Mouse (Mus musculus) testis, adult 2 months (tissue): Measurements from ENCODE around the gene Snrk. TPM values are rescaled to one million over a fixed set of nuclear protein-coding genes. Genes with fewer than 3 reads are reported as not detected.
A peak's percentile ranks its signal among the peaks of the same experiment; 100 is the strongest.

Experiments
- H3K27ac ChIP-seq: fragments of 200-500 bp; 2 replicates; pipeline ENCODE4 v1.5.1; 2012; ENCODE audit warnings: low read depth, low read length; ENCODE audit not compliant: control insufficient read depth, insufficient read depth
- H3K27me3 ChIP-seq: fragments of 200-500 bp; 2 replicates; pipeline ENCODE4 v1.6.1; 2012; ENCODE audit warnings: mild to moderate bottlenecking, low read length, moderate library complexity; ENCODE audit not compliant: control insufficient read depth, insufficient read depth
- H3K36me3 ChIP-seq: fragments of 200-500 bp; 2 replicates; pipeline ENCODE4 v1.6.1; 2012; ENCODE audit warnings: mild to moderate bottlenecking, low read length; ENCODE audit not compliant: control insufficient read depth, insufficient read depth
- H3K4me1 ChIP-seq: fragments of 200-500 bp; 2 replicates; pipeline ENCODE4 v1.6.1; 2012; ENCODE audit warnings: low read length; ENCODE audit not compliant: control insufficient read depth, insufficient read depth
- H3K4me3 ChIP-seq: fragments of 200-500 bp; 2 replicates; pipeline ENCODE4 v1.5.1; 2012; ENCODE audit warnings: low read depth, mild to moderate bottlenecking, low read length, moderate library complexity, mixed read lengths; ENCODE audit not compliant: control insufficient read depth
- CTCF ChIP-seq: fragments of 200-500 bp; IDR thresholded peaks from 2 replicates; pipeline ENCODE4 v1.5.1; 2012; ENCODE audit warnings: low read depth, mild to moderate bottlenecking, inconsistent platforms, low read length, moderate library complexity; ENCODE audit not compliant: control insufficient read depth, insufficient read depth, insufficient replicate concordance
- POLR2A ChIP-seq: fragments of 200-500 bp; IDR thresholded peaks from 2 replicates; pipeline ENCODE4 v1.6.1; 2012; ENCODE audit warnings: low read depth, mild to moderate bottlenecking, inconsistent platforms, low read length, moderate library complexity; ENCODE audit not compliant: control insufficient read depth
- polyA plus RNA-seq: library from polyadenylated mRNA; depleted of rRNA; stranded (reverse); fragments of >200 nt; gene quantifications from 2 replicates; pipeline ENCODE4 v1.2.3, GENCODE M21; 2012

Gene Snrk
- polyA plus RNA-seq, 1 experiment: 18.7 TPM

DNA sequence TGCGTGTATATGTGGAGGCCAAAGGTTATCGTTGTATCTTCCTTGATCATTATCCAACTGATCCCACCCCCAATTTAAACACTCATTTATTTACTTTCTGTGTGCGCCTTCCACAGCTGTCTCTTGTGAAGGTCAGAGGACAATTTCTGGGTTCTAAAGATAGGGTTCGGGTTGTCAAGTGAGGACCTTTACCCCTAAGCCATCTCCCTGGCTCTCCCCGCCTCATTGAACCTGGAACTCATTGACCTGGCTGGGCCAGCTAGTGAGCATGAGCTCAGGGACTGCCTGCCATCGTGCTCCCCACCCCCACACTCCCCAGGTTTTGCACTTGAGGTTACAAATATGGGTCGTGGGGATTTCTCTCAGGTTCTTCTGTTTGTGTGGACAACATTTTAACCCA, 15.1 kb downstream of the Snrk start:
- no peak for TF ChIP-seq CTCF
- TF ChIP-seq POLR2A: no peak
- no peak overlapping the region for H3K4me3 ChIP-seq
- H3K4me1 ChIP-seq: no peaks in the 10 kb centered on the region
- H3K27me3 ChIP-seq: no peaks in the 10 kb centered on the region
- no peak overlapping the region for H3K27ac ChIP-seq
- H3K36me3 ChIP-seq: no peaks in the 10 kb centered on the region

DNA sequence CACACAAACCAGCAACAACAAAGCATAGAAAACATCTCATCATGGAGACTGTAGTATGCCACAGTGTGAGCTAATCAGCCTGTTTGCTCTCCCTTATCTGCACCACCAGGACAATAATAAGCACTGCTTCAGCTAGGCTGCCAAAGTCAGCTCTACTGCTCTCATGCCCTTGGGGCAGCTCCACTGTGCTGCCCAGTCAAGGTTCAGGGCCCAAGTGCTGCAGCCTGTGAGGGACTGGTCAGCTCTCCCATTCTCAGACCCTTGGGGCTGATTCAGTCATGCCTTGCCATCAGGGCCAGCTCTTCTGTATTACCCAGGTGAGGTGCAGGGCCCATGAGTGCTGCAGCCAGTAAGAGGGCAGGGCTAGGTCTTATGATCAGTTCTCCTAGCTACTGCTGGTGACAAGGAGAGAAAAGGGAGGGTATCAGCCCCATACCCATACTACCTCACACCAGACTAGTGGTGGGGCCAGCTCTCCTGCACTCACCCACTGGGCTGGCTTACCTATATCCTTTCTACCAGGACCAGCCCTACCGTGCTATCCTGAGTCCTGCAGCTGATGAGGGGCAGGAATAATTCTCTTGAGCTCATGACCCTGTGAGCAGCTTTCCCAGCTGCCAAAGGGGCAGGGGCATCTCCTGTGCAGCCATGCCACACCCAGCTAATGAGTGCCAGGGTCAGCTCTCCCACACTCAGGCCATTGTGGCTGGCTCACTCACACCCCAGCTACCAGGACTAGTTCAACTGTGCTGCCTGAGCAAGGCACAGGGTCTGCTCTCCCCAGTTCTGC, 18.2 kb downstream of the Snrk start:
- Histone ChIP-seq H3K4me1 (no peaks in the 10 kb centered on the region), H3K4me3 (peak overlapping the region; percentile 70), H3K27me3 (no peaks in the 10 kb centered on the region), H3K27ac (no peak overlapping the region), H3K36me3 (peaks cover 4% of the 10 kb centered on the region)
- no peak for TF ChIP-seq CTCF
- TF ChIP-seq POLR2A: no peak

DNA sequence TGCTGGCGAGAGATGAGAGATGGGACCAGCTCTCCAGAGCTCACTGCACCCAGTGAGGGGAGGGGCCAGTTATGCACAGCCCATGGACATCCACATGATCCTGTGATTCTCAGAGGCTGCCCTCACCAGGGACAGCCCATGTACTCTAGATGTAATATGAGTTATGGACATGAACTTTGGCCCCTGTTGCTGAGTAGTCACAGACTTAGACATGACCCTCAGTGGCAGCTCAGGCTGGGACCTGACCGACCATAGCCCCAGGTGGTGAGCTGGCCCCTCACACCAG, 18.8 kb downstream of the Snrk start:
- H3K27me3 ChIP-seq: no peaks in the 10 kb centered on the region
- TF ChIP-seq CTCF: no peak
- TF ChIP-seq POLR2A: no peak
- H3K4me3 ChIP-seq: peak overlapping the region; percentile 70
- H3K27ac ChIP-seq: no peak overlapping the region
- H3K36me3 ChIP-seq: peaks cover 4% of the 10 kb centered on the region
- no peaks in the 10 kb centered on the region for H3K4me1 ChIP-seq

- Histone ChIP-seq H3K4me1 (no peaks in the 10 kb centered on the region), H3K36me3 (peaks cover 4% of the 10 kb centered on the region), H3K4me3 (peak overlapping the region; percentile 62), H3K27me3 (no peaks in the 10 kb centered on the region), H3K27ac (no peak overlapping the region)
- TF ChIP-seq CTCF (no peak), POLR2A (no peak)
Observed at GRCm38 (mm10) chr9:122137960-122138359, 20.9 kb downstream of the Snrk start.

DNA sequence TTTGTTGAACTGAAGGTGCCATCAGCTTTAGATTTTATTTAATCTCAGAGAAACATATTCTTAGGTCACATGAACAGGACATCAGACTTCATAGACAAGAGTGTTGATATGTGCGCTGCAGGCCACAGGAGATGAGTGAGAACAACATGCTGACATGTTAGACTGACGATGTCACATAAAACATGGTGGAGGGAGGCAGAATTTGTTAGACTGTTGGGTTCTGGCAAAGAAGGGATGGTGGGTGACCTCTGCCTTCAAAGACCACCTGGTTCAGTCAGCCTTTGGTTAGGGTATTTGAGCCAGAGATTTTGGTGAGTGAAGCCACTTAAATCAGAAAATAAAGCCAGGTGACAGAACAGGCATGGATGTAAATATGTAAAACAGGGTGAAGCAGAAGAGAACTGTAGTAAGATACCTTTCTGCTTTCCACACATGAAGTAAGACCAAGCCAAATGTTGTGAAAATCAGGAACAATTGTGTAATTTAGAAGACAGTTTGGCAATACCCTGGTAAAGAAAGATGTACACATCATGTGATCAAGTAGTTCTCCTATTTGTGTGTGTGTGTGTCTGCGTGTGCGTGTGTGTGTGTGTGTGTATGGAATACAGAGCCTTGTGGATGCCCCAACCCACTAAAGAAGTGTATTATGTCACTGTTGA, 21.4 kb downstream of the Snrk start:
- H3K4me1 ChIP-seq: no peaks in the 10 kb centered on the region
- TF ChIP-seq POLR2A (no peak), CTCF (no peak)
- H3K4me3 ChIP-seq: peak overlapping the region; percentile 62
- H3K27me3 ChIP-seq: no peaks in the 10 kb centered on the region
- H3K36me3 ChIP-seq: peaks cover 4% of the 10 kb centered on the region
- no peak overlapping the region for H3K27ac ChIP-seq

GRCm38 (mm10) chr9:122139236-122139635, 22.2 kb downstream of the Snrk start:
- Histone ChIP-seq H3K27ac (no peak overlapping the region), H3K27me3 (no peaks in the 10 kb centered on the region), H3K4me1 (no peaks in the 10 kb centered on the region), H3K4me3 (peak overlapping the region; percentile 53; the same call in 1 of the 2 replicates), H3K36me3 (peaks cover 4% of the 10 kb centered on the region)
- no peak for TF ChIP-seq POLR2A
- no peak for TF ChIP-seq CTCF

- H3K27me3 ChIP-seq: no peaks in the 10 kb centered on the region
- TF ChIP-seq POLR2A (no peak), CTCF (no peak)
- H3K4me3 ChIP-seq: no peak overlapping the region
- peaks cover 2% of the 10 kb centered on the region for H3K36me3 ChIP-seq
- no peak overlapping the region for H3K27ac ChIP-seq
- H3K4me1 ChIP-seq: no peaks in the 10 kb centered on the region; the same call in 1 of the 2 replicates
Observed at GRCm38 (mm10) chr9:122143219-122143618, 26.2 kb downstream of the Snrk start.
